Mouse (Mus musculus) MEL (cell line): ENCODE data around the gene Npc2. TPM values are rescaled to one million over a fixed set of nuclear protein-coding genes. Genes with fewer than 3 reads are reported as not detected.
A peak's percentile ranks its signal among the peaks of the same experiment; 100 is the strongest.

Experiments
- DNase-seq: peaks from one replicate; pipeline ENCODE4 v3.0.0; 2011; ENCODE audit warnings: low read depth, low spot score
- H3K27ac ChIP-seq: 2 replicates; pipeline ENCODE4 v1.5.1; 2012; ENCODE audit warnings: low read depth, mild to moderate bottlenecking, control low read depth, low read length, moderate library complexity; ENCODE audit not compliant: control insufficient read depth
- H3K27me3 ChIP-seq, 2 experiments: fragments of 150-350 bp in 1 of 2; sonication (generic) in 1 of 2; 2 replicates each; pipeline ENCODE4 v1.6.1; 2012; ENCODE audit warnings: low read length in 2 of 2, mild to moderate bottlenecking in 2 of 2, improper control_type of control experiment in 1 of 2, moderate library complexity in 1 of 2; ENCODE audit not compliant: insufficient read depth in 2 of 2, control insufficient read depth in 1 of 2
- H3K36me3 ChIP-seq, 2 experiments: 2 replicates each; pipeline ENCODE4 v1.6.1; 2012 to 2014; ENCODE audit warnings: low read length in 2 of 2, improper control_type of control experiment in 1 of 2, inconsistent platforms in 1 of 2, mild to moderate bottlenecking in 1 of 2; ENCODE audit not compliant: insufficient read depth in 2 of 2, control insufficient read depth in 1 of 2
- H3K4me1 ChIP-seq, 2 experiments: fragments of 150-350 bp in 1 of 2; sonication (generic) in 1 of 2; 2 replicates each; pipeline ENCODE4 v1.6.1; 2012; ENCODE audit warnings: low read length in 2 of 2, improper control_type of control experiment in 1 of 2, mild to moderate bottlenecking in 1 of 2; ENCODE audit not compliant: insufficient read depth in 2 of 2, control insufficient read depth in 1 of 2
- H3K4me3 ChIP-seq, 2 experiments: fragments of 150-350 bp in 1 of 2; sonication (generic) in 1 of 2; 2 replicates each; pipeline ENCODE4 v1.5.1; 2012; ENCODE audit warnings: low read depth in 2 of 2, low read length in 2 of 2, mild to moderate bottlenecking in 2 of 2, moderate library complexity in 2 of 2, control low read depth in 1 of 2, improper control_type of control experiment in 1 of 2; ENCODE audit not compliant: control insufficient read depth in 1 of 2, insufficient read depth in 1 of 2
- H3K79me2 ChIP-seq: 2 replicates; pipeline ENCODE4 v1.6.1; 2012; ENCODE audit warnings: mild to moderate bottlenecking, low read length, moderate library complexity; ENCODE audit not compliant: control insufficient read depth, poor library complexity, insufficient read depth
- H3K9ac ChIP-seq: 2 replicates; pipeline ENCODE4 v1.6.1; 2012; ENCODE audit warnings: low read depth, mild to moderate bottlenecking, control low read depth, low read length, moderate library complexity; ENCODE audit not compliant: control insufficient read depth, poor library complexity, severe bottlenecking
- H3K9me3 ChIP-seq: fragments of 150-350 bp; sonication (generic); replicated peaks from 2 replicates; pipeline ENCODE4 v1.6.1; 2012; ENCODE audit warnings: mild to moderate bottlenecking, low read length, improper control_type of control experiment, moderate library complexity; ENCODE audit not compliant: insufficient read depth
- CHD1 ChIP-seq: IDR thresholded peaks from 2 replicates; pipeline ENCODE4 v1.6.1; 2012; ENCODE audit warnings: low read depth, mild to moderate bottlenecking, inconsistent platforms, low read length, improper control_type of control experiment
- CHD2 ChIP-seq: IDR thresholded peaks from 2 replicates; pipeline ENCODE4 v1.6.1; 2011; ENCODE audit warnings: low read length, improper control_type of control experiment
- CTCF ChIP-seq, 3 experiments: IDR thresholded peaks in 2 of 3; conservative IDR thresholded peaks in 1 of 3; 2 replicates each; pipeline ENCODE4 v1.5.1; 2011 to 2012; ENCODE audit warnings: low read length in 3 of 3, low read depth in 2 of 3, mild to moderate bottlenecking in 2 of 3, improper control_type of control experiment in 1 of 3, inconsistent platforms in 1 of 3, mixed read lengths in 1 of 3, moderate library complexity in 1 of 3; ENCODE audit not compliant: control insufficient read depth in 1 of 3, insufficient read depth in 1 of 3, poor library complexity in 1 of 3, severe bottlenecking in 1 of 3
- E2F4 ChIP-seq: IDR thresholded peaks from 2 replicates; pipeline ENCODE4 v1.6.1; 2011; ENCODE audit warnings: low read depth, low read length, improper control_type of control experiment, borderline replicate concordance
- EP300 ChIP-seq, 2 experiments: IDR thresholded peaks; 2 replicates each; pipeline ENCODE4 v1.6.1; 2011; ENCODE audit warnings: improper control_type of control experiment in 2 of 2, low read length in 2 of 2, low read depth in 1 of 2, mild to moderate bottlenecking in 1 of 2
- GABPA ChIP-seq: IDR thresholded peaks from 2 replicates; pipeline ENCODE4 v1.6.1; 2012; ENCODE audit warnings: low read depth, mild to moderate bottlenecking, inconsistent platforms, low read length, improper control_type of control experiment, moderate library complexity
- GATA1 ChIP-seq: IDR thresholded peaks from 2 replicates; pipeline ENCODE4 v1.6.1; 2011; ENCODE audit warnings: low read depth, low read length, improper control_type of control experiment
- JUND ChIP-seq: IDR thresholded peaks from 2 replicates; pipeline ENCODE4 v1.6.1; 2011; ENCODE audit warnings: low read depth, mild to moderate bottlenecking, improper control_type of control experiment, low read length
- KAT2A ChIP-seq: conservative IDR thresholded peaks from 2 replicates; pipeline ENCODE4 v1.6.1; 2012; ENCODE audit warnings: low read depth, low read length, improper control_type of control experiment, inconsistent platforms
- MAZ ChIP-seq: IDR thresholded peaks from 2 replicates; pipeline ENCODE4 v1.6.1; 2012; ENCODE audit warnings: low read depth, mild to moderate bottlenecking, inconsistent platforms, low read length, improper control_type of control experiment
- MEF2A ChIP-seq: IDR thresholded peaks from 2 replicates; pipeline ENCODE4 v1.6.1; 2014; ENCODE audit warnings: low read depth, mild to moderate bottlenecking, inconsistent platforms, low read length, improper control_type of control experiment; ENCODE audit not compliant: poor library complexity, insufficient replicate concordance, severe bottlenecking; ENCODE audit errors: extremely low read depth
- MXI1 ChIP-seq: IDR thresholded peaks from 2 replicates; pipeline ENCODE4 v1.6.1; 2011; ENCODE audit warnings: mild to moderate bottlenecking, low read depth, low read length, improper control_type of control experiment
- MYB ChIP-seq: IDR thresholded peaks from 2 replicates; pipeline ENCODE4 v1.6.1; 2011; ENCODE audit warnings: mild to moderate bottlenecking, low read depth, low read length, improper control_type of control experiment
- NELFE ChIP-seq: IDR thresholded peaks from 2 replicates; pipeline ENCODE4 v1.6.1; 2011; ENCODE audit warnings: low read depth, low read length, improper control_type of control experiment
- NRF1 ChIP-seq: IDR thresholded peaks from 2 replicates; pipeline ENCODE4 v1.6.1; 2014; ENCODE audit warnings: low read depth, mild to moderate bottlenecking, inconsistent platforms, low read length, improper control_type of control experiment, moderate library complexity; ENCODE audit not compliant: poor library complexity, insufficient read depth, severe bottlenecking
- RAD21 ChIP-seq: IDR thresholded peaks from 2 replicates; pipeline ENCODE4 v1.6.1; 2011; ENCODE audit warnings: mild to moderate bottlenecking, low read depth, low read length, improper control_type of control experiment
- SIN3A ChIP-seq: IDR thresholded peaks from 2 replicates; pipeline ENCODE4 v1.6.1; 2012; ENCODE audit warnings: low read length, improper control_type of control experiment, inconsistent platforms
- SMC3 ChIP-seq: IDR thresholded peaks from 2 replicates; pipeline ENCODE4 v1.6.1; 2011; ENCODE audit warnings: low read depth, low read length, improper control_type of control experiment
- TBP ChIP-seq: IDR thresholded peaks from 2 replicates; pipeline ENCODE4 v1.8.0; 2011; ENCODE audit warnings: low read depth, low read length, improper control_type of control experiment
- TCF12 ChIP-seq: IDR thresholded peaks from 2 replicates; pipeline ENCODE4 v1.6.1; 2014; ENCODE audit warnings: low read depth, mild to moderate bottlenecking, inconsistent platforms, low read length, improper control_type of control experiment, moderate library complexity
- UBTF ChIP-seq: IDR thresholded peaks from 2 replicates; pipeline ENCODE4 v1.6.1; 2012; ENCODE audit warnings: low read depth, mild to moderate bottlenecking, inconsistent platforms, low read length, improper control_type of control experiment, moderate library complexity, borderline replicate concordance; ENCODE audit not compliant: insufficient read depth
- ZC3H11A ChIP-seq: IDR thresholded peaks from 2 replicates; pipeline ENCODE4 v1.6.1; 2012; ENCODE audit warnings: low read depth, mild to moderate bottlenecking, inconsistent platforms, low read length, improper control_type of control experiment
- ZNF384 ChIP-seq: IDR thresholded peaks from 2 replicates; pipeline ENCODE4 v1.6.1; 2012; ENCODE audit warnings: low read depth, mild to moderate bottlenecking, inconsistent platforms, low read length, improper control_type of control experiment
- polyA plus RNA-seq, 2 experiments: library from polyadenylated mRNA; stranded (reverse) in 1 of 2; unstranded in 1 of 2; fragments of >175 nt in 1 of 2; fragments of >200 nt in 1 of 2; gene quantifications; 2 replicates each; pipeline versions ENCODE4 v1.2.1 to v1.2.4; 2012; ENCODE audit warnings: low replicate concordance in 2 of 2, low read depth in 1 of 2; ENCODE audit not compliant: insufficient read length in 2 of 2, insufficient read depth in 1 of 2, missing spikeins in 1 of 2
- total RNA-seq: library from RNA; depleted of rRNA; stranded (reverse); fragments of 300-350 nt; gene quantifications from 2 replicates; pipeline ENCODE4 v1.2.3, GENCODE M21; 2012

The Npc2 gene
- total and polyA plus RNA-seq, 3 experiments = 48.9 to 63.1 TPM; not detected in 1

DNA sequence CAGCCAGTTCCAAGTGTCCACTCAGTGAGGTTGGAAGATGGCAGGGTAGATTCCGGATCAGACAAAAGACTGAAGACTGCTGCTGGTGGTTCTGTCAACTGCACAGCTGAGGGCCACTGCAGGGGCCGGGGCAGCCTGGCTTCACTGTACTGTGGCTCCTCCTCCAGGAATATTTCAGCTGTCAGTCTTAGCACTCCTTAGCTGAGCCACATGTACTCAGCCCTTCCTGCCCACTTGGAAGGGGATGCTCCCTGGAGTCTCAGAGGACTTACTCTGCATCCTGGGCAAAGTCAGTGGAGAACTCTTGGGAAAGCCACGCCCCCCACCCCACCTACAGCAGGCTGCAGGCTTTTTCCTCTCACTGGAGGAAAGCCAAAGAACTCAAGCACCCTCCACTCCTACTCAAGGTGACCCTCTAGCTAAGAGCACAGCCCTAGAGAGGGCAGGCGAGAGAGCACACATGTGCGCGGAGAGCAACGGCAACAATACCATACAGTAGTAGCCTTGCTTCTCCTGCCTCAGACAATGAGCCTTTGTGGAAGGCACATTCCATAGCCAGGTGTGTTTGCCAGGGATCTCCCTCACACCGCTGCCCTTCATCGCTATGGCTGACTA lies 32.4 kb upstream of the Npc2 start:
- no peak overlapping the region for H3K27ac ChIP-seq

DNA sequence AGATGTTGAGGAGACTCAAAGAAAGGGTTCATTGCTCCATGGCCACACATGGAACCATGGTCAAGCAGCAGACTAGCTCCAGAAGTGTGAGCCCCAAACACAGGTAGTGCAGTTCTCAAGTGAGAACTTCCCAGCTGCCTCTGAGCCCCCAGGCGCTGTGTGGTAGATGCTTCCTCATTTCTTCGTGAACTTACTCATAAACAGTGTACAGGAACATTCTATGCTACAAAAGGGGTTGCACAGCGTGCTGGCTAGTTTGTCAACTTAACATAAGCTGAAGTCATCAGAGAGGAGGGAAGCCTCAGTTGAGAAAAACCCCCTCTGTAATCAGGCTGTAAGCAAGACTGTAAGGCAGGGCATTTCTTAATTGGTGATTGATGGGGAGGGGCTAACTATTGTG lies 29.7 kb upstream of the Npc2 start:
- Histone ChIP-seq H3K9me3 (no peaks in the 10 kb centered on the region), H3K27me3 (peaks cover 9 to 16% of the 10 kb centered on the region in 2 experiments), H3K79me2 (no peaks in the 10 kb centered on the region), H3K4me3 (no peak overlapping the region), H3K9ac (no peak overlapping the region), H3K36me3 (no peaks in the 10 kb centered on the region), H3K4me1 (peaks cover 0 to 5% of the 10 kb centered on the region in 2 experiments; a peak in 1 of 4 replicates)
- DNase-seq = peak; percentile 41
- no peak for TF ChIP-seq RAD21
- TF ChIP-seq GATA1 = no peak
- TF ChIP-seq CHD2 = no peak
- TF ChIP-seq NELFE = no peak
- no peak for TF ChIP-seq EP300 (IDR thresholded peaks at IDR 0.05; ENCODE audit: low read depth in 1 of 2, low read length in 2 of 2)
- no peak for TF ChIP-seq CHD1
- no peak for TF ChIP-seq MAZ
- TF ChIP-seq MEF2A = no peak
- TF ChIP-seq UBTF = no peak
- TF ChIP-seq ZC3H11A = no peak
- TF ChIP-seq, all 39 proteins: peak for 0
- H3K27ac ChIP-seq = no peak overlapping the region

More for the DNA sequence above, 32.4 kb upstream of the Npc2 start:
- no peak for DNase-seq
- Histone ChIP-seq H3K4me3 (no peak overlapping the region), H3K9ac (no peak overlapping the region), H3K9me3 (no peaks in the 10 kb centered on the region), H3K36me3 (no peaks in the 10 kb centered on the region), H3K79me2 (no peaks in the 10 kb centered on the region)
- TF ChIP-seq JUND (no peak), MXI1 (no peak), CTCF (IDR thresholded peaks at IDR 0.05 in 2 of 3, conservative IDR thresholded peaks at IDR 0.05 in 1 of 3; ENCODE audit: control insufficient read depth in 1 of 3, insufficient read depth in 1 of 3, low read depth in 2 of 3, low read length in 3 of 3, poor library complexity in 1 of 3, severe bottlenecking in 1 of 3) (no peak), CHD2 (no peak), MAZ (no peak), ZNF384 (no peak), TBP (no peak), E2F4 (no peak), GABPA (no peak), SMC3 (no peak), MYB (no peak), TCF12 (no peak), NRF1 (no peak), SIN3A (no peak), UBTF (no peak), KAT2A (no peak)
- TF ChIP-seq, all 39 proteins: peak for 0
- Histone ChIP-seq H3K4me1 (no peaks in the 10 kb centered on the region), H3K27me3 (peaks cover 10 to 19% of the 10 kb centered on the region in 2 experiments)
